Mouse (Mus musculus): ENCODE measurements at regions not wholly inside any gene's neighbourhood (a gene's known extent, or its start where the extent isn't known, plus 50 kb on each side); places are given as distances from the start of the nearest gene placed in this dataset.

GRCm38 (mm10) chr8:102414931-102415330 lies 370.5 kb downstream of the Cdh11 start:
- no peak for DNase-seq (ENCODE audit: low spot score)

- no peak for DNase-seq (ENCODE audit: low spot score)
Measured at GRCm38 (mm10) chr8:102413446-102413845, 372.0 kb downstream of the Cdh11 start.

GRCm38 (mm10) chr8:102387591-102387990 lies 397.9 kb downstream of the Cdh11 start:
- no peak for DNase-seq (ENCODE audit: low spot score)

- DNase-seq (ENCODE audit: low spot score): no peak
Measured at GRCm38 (mm10) chr8:102345392-102345791, 440.1 kb downstream of the Cdh11 start.

- no peak for DNase-seq (ENCODE audit: low spot score)
Measured at GRCm38 (mm10) chr8:102332511-102332910, 452.9 kb downstream of the Cdh11 start.

- no peak for DNase-seq (ENCODE audit: low spot score)
Measured at GRCm38 (mm10) chr8:102331151-102331550, 454.3 kb downstream of the Cdh11 start.

GRCm38 (mm10) chr8:102329955-102330354 lies 455.5 kb downstream of the Cdh11 start:
- no peak for DNase-seq (ENCODE audit: low spot score)
